Mouse (Mus musculus): ENCODE results near the gene Nus1. TPM values are rescaled to one million over a fixed set of nuclear protein-coding genes. Genes with fewer than 3 reads are reported as not detected.

Nus1 gene
- 16.4 and 16.6 TPM in 2 replicates for polyA plus RNA-seq (2014; fragmentation: Nextera tagmentation; extraction: Ambion mirVana)

GRCm38 (mm10) chr10:52417299-52417997 lies at the start of gene Nus1:
Gene Nus1, plus strand, starts transcription at chr10:52417547.
- WGBS: under 1% methylated on average over 71 of the region's 79 CpGs
- DNase-seq (ENCODE audit: low spot score, missing footprints) (peak; percentile 99), ATAC-seq (ENCODE audit: low FRiP score) (peak; percentile 99)
- peak within 1 kb of the TSS; percentile 91 for H3K9ac ChIP-seq (ENCODE audit: low read length)
- peak within 1 kb of the TSS; percentile 95 for H3K4me3 ChIP-seq (ENCODE audit: low read depth, low read length)
- H3K36me3 ChIP-seq (ENCODE audit: control insufficient read depth, insufficient read depth, low read length): no peaks in the 10 kb centered on the region
- H3K27me3 ChIP-seq (ENCODE audit: control insufficient read depth, insufficient read depth, low read length): no peaks in the 10 kb centered on the region
- H3K4me2 ChIP-seq: peak within 1 kb of the TSS; percentile 68
- H3K9me3 ChIP-seq (ENCODE audit: control insufficient read depth, low read length): no peaks in the 10 kb centered on the region
- peaks cover 10% of the 10 kb centered on the region for H3K4me1 ChIP-seq (ENCODE audit: control insufficient read depth, insufficient read depth, low read length)
- peak within 1 kb of the TSS; percentile 67 for H3K27ac ChIP-seq (ENCODE audit: low read depth, low read length)

GRCm38 (mm10) chr10:52368376-52368775 lies 49.0 kb upstream of the Nus1 start:
- H3K4me2 ChIP-seq: no peak overlapping the region
- no peak for ATAC-seq (ENCODE audit: low FRiP score)
- 93% methylated on average over 4 of the region's 4 CpGs for WGBS

DNA sequence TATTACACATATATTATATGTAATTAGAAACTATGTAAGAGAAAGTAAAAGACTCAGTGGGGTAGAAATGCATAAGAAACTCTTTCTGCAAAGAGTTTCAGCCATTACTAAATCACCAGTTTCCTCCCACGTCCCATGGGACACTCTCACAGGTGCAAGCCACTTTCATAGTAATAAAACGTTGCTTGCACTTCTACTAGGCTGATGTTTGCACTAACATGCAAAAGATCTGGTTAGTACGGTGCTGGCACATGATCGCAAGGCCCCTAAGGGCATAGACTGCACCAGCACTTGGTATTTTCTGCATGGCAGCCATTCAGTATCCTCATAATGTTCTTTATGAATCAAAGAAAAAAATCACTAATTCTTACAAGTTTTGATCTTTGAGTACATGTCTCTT lies 43.5 kb upstream of the Nus1 start:
- H3K27ac ChIP-seq (ENCODE audit: low read depth, low read length): no peak overlapping the region
- H3K4me1 ChIP-seq (ENCODE audit: control insufficient read depth, insufficient read depth, low read length): no peaks in the 10 kb centered on the region
- DNase-seq (ENCODE audit: low spot score, missing footprints): no peak
- H3K4me3 ChIP-seq (ENCODE audit: low read depth, low read length): no peak overlapping the region
- H3K36me3 ChIP-seq (ENCODE audit: control insufficient read depth, insufficient read depth, low read length): no peaks in the 10 kb centered on the region
- no peak overlapping the region for H3K9ac ChIP-seq (ENCODE audit: low read length)
- WGBS: 88% methylated on average over 4 of the region's 4 CpGs
- H3K27me3 ChIP-seq (ENCODE audit: control insufficient read depth, insufficient read depth, low read length): no peaks in the 10 kb centered on the region
- ATAC-seq (ENCODE audit: low FRiP score): no peak
- H3K4me2 ChIP-seq: no peak overlapping the region
- no peaks in the 10 kb centered on the region for H3K9me3 ChIP-seq (ENCODE audit: control insufficient read depth, low read length)

More at GRCm38 (mm10) chr10:52368376-52368775, 49.0 kb upstream of the Nus1 start:
- no peaks in the 10 kb centered on the region for H3K36me3 ChIP-seq (ENCODE audit: control insufficient read depth, insufficient read depth, low read length)
- DNase-seq (ENCODE audit: low spot score, missing footprints): no peak
- H3K9me3 ChIP-seq (ENCODE audit: control insufficient read depth, low read length): no peaks in the 10 kb centered on the region
- H3K27me3 ChIP-seq (ENCODE audit: control insufficient read depth, insufficient read depth, low read length): no peaks in the 10 kb centered on the region
- no peaks in the 10 kb centered on the region for H3K4me1 ChIP-seq (ENCODE audit: control insufficient read depth, insufficient read depth, low read length)
- H3K9ac ChIP-seq (ENCODE audit: low read length): no peak overlapping the region
- H3K4me3 ChIP-seq (ENCODE audit: low read depth, low read length): no peak overlapping the region
- no peak overlapping the region for H3K27ac ChIP-seq (ENCODE audit: low read depth, low read length)

- H3K9me3 ChIP-seq (ENCODE audit: control insufficient read depth, low read length): no peaks in the 10 kb centered on the region
- no peak overlapping the region for H3K4me3 ChIP-seq (ENCODE audit: low read depth, low read length)
- ATAC-seq (ENCODE audit: low FRiP score) (no peak), DNase-seq (ENCODE audit: low spot score, missing footprints) (no peak)
- no peak overlapping the region for H3K4me2 ChIP-seq
- peaks cover 3% of the 10 kb centered on the region; the same call in 1 of the 2 replicates for H3K4me1 ChIP-seq (ENCODE audit: control insufficient read depth, insufficient read depth, low read length)
- H3K36me3 ChIP-seq (ENCODE audit: control insufficient read depth, insufficient read depth, low read length): no peaks in the 10 kb centered on the region
- no peak overlapping the region for H3K9ac ChIP-seq (ENCODE audit: low read length)
- no peaks in the 10 kb centered on the region for H3K27me3 ChIP-seq (ENCODE audit: control insufficient read depth, insufficient read depth, low read length)
- no peak overlapping the region for H3K27ac ChIP-seq (ENCODE audit: low read depth, low read length)
Measured at GRCm38 (mm10) chr10:52374651-52375050, 42.7 kb upstream of the Nus1 start.

- no peak overlapping the region for H3K4me3 ChIP-seq (ENCODE audit: low read depth, low read length)
- H3K9ac ChIP-seq (ENCODE audit: low read length): no peak overlapping the region
- DNase-seq (ENCODE audit: low spot score, missing footprints): no peak
- peaks cover 3% of the 10 kb centered on the region; the same call in 1 of the 2 replicates for H3K4me1 ChIP-seq (ENCODE audit: control insufficient read depth, insufficient read depth, low read length)
- H3K27ac ChIP-seq (ENCODE audit: low read depth, low read length): no peak overlapping the region
- no peak for ATAC-seq (ENCODE audit: low FRiP score)
- H3K9me3 ChIP-seq (ENCODE audit: control insufficient read depth, low read length): no peaks in the 10 kb centered on the region
- WGBS: 95% methylated on average over 2 of the region's 2 CpGs
- no peaks in the 10 kb centered on the region for H3K36me3 ChIP-seq (ENCODE audit: control insufficient read depth, insufficient read depth, low read length)
- H3K4me2 ChIP-seq: no peak overlapping the region
- no peaks in the 10 kb centered on the region for H3K27me3 ChIP-seq (ENCODE audit: control insufficient read depth, insufficient read depth, low read length)
Measured at GRCm38 (mm10) chr10:52376422-52376821, 40.9 kb upstream of the Nus1 start.

DNA sequence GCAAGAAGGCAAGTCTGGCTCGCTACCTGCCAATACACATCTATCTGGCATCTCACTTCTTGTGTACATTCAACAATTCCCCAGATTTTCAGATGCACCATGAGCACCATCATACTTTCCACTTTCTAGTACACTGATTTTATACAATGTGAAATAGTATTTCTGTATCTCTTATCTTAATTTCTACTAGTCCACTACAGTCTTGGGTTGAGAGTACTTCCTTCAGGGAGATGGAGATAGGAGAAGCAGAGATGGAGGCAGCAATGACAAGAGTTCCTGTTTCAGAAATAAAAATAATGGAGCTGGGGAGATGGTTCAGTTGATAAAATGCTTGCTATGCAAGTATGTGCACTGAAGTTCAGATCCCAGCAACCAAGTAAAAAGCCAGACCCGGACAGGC lies 39.5 kb upstream of the Nus1 start:
- ATAC-seq (ENCODE audit: low FRiP score): no peak
- no peak for DNase-seq (ENCODE audit: low spot score, missing footprints)
- H3K4me2 ChIP-seq: no peak overlapping the region
- peaks cover 6% of the 10 kb centered on the region; the same call in 1 of the 2 replicates for H3K4me1 ChIP-seq (ENCODE audit: control insufficient read depth, insufficient read depth, low read length)
- no peaks in the 10 kb centered on the region for H3K27me3 ChIP-seq (ENCODE audit: control insufficient read depth, insufficient read depth, low read length)
- H3K36me3 ChIP-seq (ENCODE audit: control insufficient read depth, insufficient read depth, low read length): no peaks in the 10 kb centered on the region
- H3K27ac ChIP-seq (ENCODE audit: low read depth, low read length): no peak overlapping the region
- H3K4me3 ChIP-seq (ENCODE audit: low read depth, low read length): no peak overlapping the region
- WGBS: 96% methylated on average over 2 of the region's 2 CpGs
- H3K9ac ChIP-seq (ENCODE audit: low read length): no peak overlapping the region
- no peaks in the 10 kb centered on the region for H3K9me3 ChIP-seq (ENCODE audit: control insufficient read depth, low read length)

DNA sequence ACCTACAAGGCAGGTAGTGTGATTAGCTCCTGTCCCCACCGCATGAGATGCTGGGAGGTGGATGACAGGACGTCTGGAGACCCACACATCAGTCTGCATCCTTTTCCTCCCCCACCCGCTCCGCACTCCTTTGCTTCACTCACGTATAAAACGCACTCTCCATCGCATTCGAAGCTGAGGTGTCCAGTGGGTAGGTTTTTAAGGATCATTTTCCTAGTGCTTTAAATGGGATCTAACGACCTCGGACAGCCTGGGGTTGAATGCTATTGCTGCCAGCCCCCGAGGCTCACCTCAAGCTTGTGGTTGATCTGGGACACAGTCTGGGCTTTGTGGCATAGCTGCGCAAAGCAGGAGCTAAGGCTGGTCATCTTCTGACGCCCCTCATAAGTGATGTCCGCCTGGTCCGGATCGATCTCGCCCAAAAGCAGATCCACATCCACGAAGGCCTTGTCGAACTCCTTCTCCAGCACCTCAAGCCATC lies 36.0 kb upstream of the Nus1 start:
- peak overlapping the region; percentile 90 for H3K9ac ChIP-seq (ENCODE audit: low read length)
- H3K27me3 ChIP-seq (ENCODE audit: control insufficient read depth, insufficient read depth, low read length): no peaks in the 10 kb centered on the region
- DNase-seq (ENCODE audit: low spot score, missing footprints) (peak; percentile 96), ATAC-seq (ENCODE audit: low FRiP score) (peak; percentile 70; the same call in 1 of the 2 replicates)
- H3K9me3 ChIP-seq (ENCODE audit: control insufficient read depth, low read length): no peaks in the 10 kb centered on the region
- peak overlapping the region; percentile 57 for H3K4me2 ChIP-seq
- WGBS: under 1% methylated on average over 19 of the region's 19 CpGs
- H3K4me1 ChIP-seq (ENCODE audit: control insufficient read depth, insufficient read depth, low read length): peaks cover 8% of the 10 kb centered on the region; the same call in 1 of the 2 replicates
- peak overlapping the region; percentile 83 for H3K4me3 ChIP-seq (ENCODE audit: low read depth, low read length)
- H3K36me3 ChIP-seq (ENCODE audit: control insufficient read depth, insufficient read depth, low read length): no peaks in the 10 kb centered on the region
- H3K27ac ChIP-seq (ENCODE audit: low read depth, low read length): peak overlapping the region; percentile 77

DNA sequence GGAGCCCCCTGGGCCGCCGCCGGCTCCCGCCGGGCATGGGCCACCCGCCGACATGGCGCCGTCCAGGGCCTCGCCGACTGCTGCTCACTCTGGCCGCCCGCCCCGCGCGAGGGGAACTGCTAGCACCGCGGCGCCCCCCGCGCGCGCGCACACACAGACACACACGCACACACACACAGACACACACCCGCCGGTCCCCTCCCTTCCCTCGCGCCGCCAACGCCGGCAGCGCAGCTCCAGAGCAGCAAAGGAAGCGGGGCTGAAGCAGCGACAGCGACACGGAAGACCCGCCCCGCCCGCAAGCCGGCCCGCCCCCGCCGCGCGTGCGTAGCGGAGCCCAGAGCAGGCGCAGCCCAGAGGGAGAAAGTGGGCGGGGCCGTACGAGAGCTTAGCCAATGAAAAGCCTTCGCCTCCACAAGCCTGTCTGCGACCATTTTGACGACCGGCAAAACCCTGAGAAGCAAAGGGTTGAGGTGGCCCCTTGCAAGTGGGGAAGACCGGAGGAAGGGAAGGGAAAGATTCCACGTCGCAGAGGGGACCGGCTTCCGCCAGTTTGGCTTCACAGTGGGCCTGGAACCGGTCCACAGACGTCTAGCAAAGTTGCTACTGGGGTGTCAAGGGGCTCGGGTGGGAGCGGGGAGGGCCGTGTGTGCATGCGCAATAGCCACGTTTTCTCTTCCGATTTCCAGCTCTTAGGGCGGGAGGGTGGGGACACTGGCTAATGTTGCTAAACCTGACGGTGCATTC lies 35.3 kb upstream of the Nus1 start, which contains the start of gene Gopc:
TSS of gene Gopc (minus strand) at position 280 of the 747 bp plus-strand sequence.
- H3K4me3 ChIP-seq (ENCODE audit: low read depth, low read length): peak within 1 kb of the TSS; percentile 83
- H3K4me2 ChIP-seq: peak within 1 kb of the TSS; percentile 63
- H3K9ac ChIP-seq (ENCODE audit: low read length): peak within 1 kb of the TSS; percentile 90
- WGBS: under 1% methylated on average over 60 of the region's 71 CpGs
- ATAC-seq (ENCODE audit: low FRiP score) (peak; percentile 98), DNase-seq (ENCODE audit: low spot score, missing footprints) (peak; percentile 99)
- H3K4me1 ChIP-seq (ENCODE audit: control insufficient read depth, insufficient read depth, low read length): peaks cover 8% of the 10 kb centered on the region; the same call in 1 of the 2 replicates
- H3K27me3 ChIP-seq (ENCODE audit: control insufficient read depth, insufficient read depth, low read length): no peaks in the 10 kb centered on the region
- H3K27ac ChIP-seq (ENCODE audit: low read depth, low read length): peak within 1 kb of the TSS; percentile 77
- no peaks in the 10 kb centered on the region for H3K36me3 ChIP-seq (ENCODE audit: control insufficient read depth, insufficient read depth, low read length)
- no peaks in the 10 kb centered on the region for H3K9me3 ChIP-seq (ENCODE audit: control insufficient read depth, low read length)

DNA sequence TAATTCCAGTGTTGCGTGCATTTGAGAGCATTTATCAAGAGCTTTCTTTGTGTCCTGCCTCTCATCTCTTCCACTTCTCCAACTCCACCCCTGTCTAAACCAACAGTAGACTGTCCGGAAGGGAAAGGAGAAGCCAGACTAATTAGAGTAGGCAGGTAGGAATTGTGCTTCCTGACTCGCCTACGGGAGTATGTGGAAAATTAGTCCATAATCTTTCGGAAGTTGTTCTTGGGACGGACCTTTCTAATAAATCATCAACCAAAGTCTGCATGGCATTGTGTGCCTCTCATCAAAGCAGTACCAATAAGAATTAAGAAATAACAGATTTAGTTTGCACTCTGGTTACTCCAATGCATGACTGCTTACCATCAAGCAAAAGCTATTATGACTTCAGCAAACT lies 34.3 kb upstream of the Nus1 start:
- Histone ChIP-seq H3K9me3 (ENCODE audit: control insufficient read depth, low read length) (no peaks in the 10 kb centered on the region), H3K4me2 (peak overlapping the region; percentile 63), H3K36me3 (ENCODE audit: control insufficient read depth, insufficient read depth, low read length) (no peaks in the 10 kb centered on the region), H3K4me1 (ENCODE audit: control insufficient read depth, insufficient read depth, low read length) (peaks cover 8% of the 10 kb centered on the region; the same call in 1 of the 2 replicates), H3K4me3 (ENCODE audit: low read depth, low read length) (no peak overlapping the region), H3K9ac (ENCODE audit: low read length) (no peak overlapping the region; the same call in 1 of the 2 replicates), H3K27ac (ENCODE audit: low read depth, low read length) (no peak overlapping the region), H3K27me3 (ENCODE audit: control insufficient read depth, insufficient read depth, low read length) (no peaks in the 10 kb centered on the region)
- DNase-seq (ENCODE audit: low spot score, missing footprints): no peak
- WGBS: 86% methylated on average over 6 of the region's 6 CpGs
- ATAC-seq (ENCODE audit: low FRiP score): no peak
